Mouse (Mus musculus) midbrain, embryonic 15.5 days (tissue): ENCODE results near the gene Mier2. TPM values are rescaled to one million over a fixed set of nuclear protein-coding genes. Genes with fewer than 3 reads are reported as not detected.

Experiments used
- ATAC-seq: fragments of 200-750 bp; cut with Nextera tagmentation; replicated peaks from 2 replicates; pipeline ENCODE4 v1.8.0; 2017; ENCODE audit warnings: moderate TSS enrichment
- H3K27ac ChIP-seq: fragments of 300-500 bp; sonication (generic); 2 replicates; pipeline ENCODE4 v1.5.1; 2015; ENCODE audit warnings: mild to moderate bottlenecking, inconsistent platforms
- H3K27me3 ChIP-seq: fragments of 300-500 bp; sonication (generic); replicated peaks from 2 replicates; pipeline ENCODE4 v1.6.1; 2015; ENCODE audit warnings: inconsistent platforms
- H3K36me3 ChIP-seq: fragments of 300-500 bp; sonication (generic); replicated peaks from 2 replicates; pipeline ENCODE4 v1.6.1; 2015; ENCODE audit warnings: inconsistent platforms
- H3K4me1 ChIP-seq: fragments of 300-500 bp; sonication (generic); 2 replicates; pipeline ENCODE4 v1.6.1; 2015; ENCODE audit warnings: inconsistent platforms
- H3K4me2 ChIP-seq: fragments of 300-500 bp; sonication (generic); 2 replicates; pipeline ENCODE4 v1.6.1; 2015; ENCODE audit warnings: inconsistent platforms, mild to moderate bottlenecking, moderate library complexity
- H3K4me3 ChIP-seq: fragments of 300-500 bp; sonication (generic); 2 replicates; pipeline ENCODE4 v1.5.1; 2015; ENCODE audit warnings: mild to moderate bottlenecking, inconsistent platforms
- H3K9ac ChIP-seq: fragments of 300-500 bp; sonication (generic); 2 replicates; pipeline ENCODE4 v1.6.1; 2015; ENCODE audit warnings: mild to moderate bottlenecking, inconsistent platforms
- H3K9me3 ChIP-seq: fragments of 300-500 bp; sonication (generic); 2 replicates; pipeline ENCODE4 v1.6.1; 2016; ENCODE audit warnings: inconsistent platforms
- WGBS: fragments of 180-500 bp; shearing (Covaris S2); methylation state at CpG from one replicate; pipeline ENCODE4 v1.1.7; 2015; ENCODE audit warnings: mixed read lengths; 5-methylcytosine and 5-hydroxymethylcytosine counted together
- microRNA-seq: library from miRNA; unstranded; fragments of <30 nt; microRNA quantifications from one replicate; pipeline ENCODE4, GENCODE M21; 2016
- polyA plus RNA-seq: library from polyadenylated mRNA; unstranded; fragments of >200 nt; fragmentation: Nextera tagmentation; extraction: Ambion mirVana; gene quantifications from 2 replicates; pipeline ENCODE4 v1.2.1, GENCODE M21; 2015

The Mier2 gene
- polyA plus RNA-seq, 1 experiment from 2014 or later = 70.4 TPM

- 92% methylated on average over 8 of the region's 8 CpGs for WGBS
- no peak for ATAC-seq
- H3K4me3 ChIP-seq = no peak overlapping the region
Measured at GRCm38 (mm10) chr10:79525456-79526325, 29.3 kb downstream of the Mier2 start.

GRCm38 (mm10) chr10:79524433-79524832 lies 30.6 kb downstream of the Mier2 start:
- no peaks in the 10 kb centered on the region for H3K9me3 ChIP-seq
- no peak overlapping the region for H3K4me3 ChIP-seq
- 76% methylated on average over 1 of the region's 1 CpGs for WGBS
- no peaks in the 10 kb centered on the region for H3K36me3 ChIP-seq
- H3K9ac ChIP-seq = no peak overlapping the region
- ATAC-seq = no peak
- no peaks in the 10 kb centered on the region for H3K27me3 ChIP-seq
- H3K4me2 ChIP-seq = no peak overlapping the region
- H3K4me1 ChIP-seq = no peaks in the 10 kb centered on the region
- H3K27ac ChIP-seq = no peak overlapping the region

More at GRCm38 (mm10) chr10:79525456-79526325, 29.3 kb downstream of the Mier2 start:
- Histone ChIP-seq H3K9me3 (no peaks in the 10 kb centered on the region), H3K27ac (no peak overlapping the region), H3K27me3 (no peaks in the 10 kb centered on the region), H3K36me3 (no peaks in the 10 kb centered on the region), H3K4me1 (no peaks in the 10 kb centered on the region), H3K4me2 (no peak overlapping the region), H3K9ac (no peak overlapping the region)

- WGBS = 90% methylated on average over 2 of the region's 2 CpGs
- Histone ChIP-seq H3K36me3 (no peaks in the 10 kb centered on the region), H3K9ac (no peak overlapping the region), H3K9me3 (no peaks in the 10 kb centered on the region), H3K4me2 (no peak overlapping the region), H3K27ac (no peak overlapping the region), H3K27me3 (no peaks in the 10 kb centered on the region), H3K4me1 (no peaks in the 10 kb centered on the region), H3K4me3 (no peak overlapping the region)
- no peak for ATAC-seq
Measured at GRCm38 (mm10) chr10:79506709-79507108, 48.3 kb downstream of the Mier2 start.

- Histone ChIP-seq H3K4me2 (no peak overlapping the region), H3K27me3 (no peaks in the 10 kb centered on the region), H3K36me3 (no peaks in the 10 kb centered on the region), H3K9ac (no peak overlapping the region), H3K4me1 (no peaks in the 10 kb centered on the region), H3K27ac (no peak overlapping the region), H3K9me3 (no peaks in the 10 kb centered on the region), H3K4me3 (no peak overlapping the region)
- 68% methylated on average over 6 of the region's 6 CpGs for WGBS
- no peak for ATAC-seq
Measured at GRCm38 (mm10) chr10:79502830-79503644, 52.0 kb downstream of the Mier2 start.

- 73% methylated on average over 2 of the region's 2 CpGs for WGBS
- no peak for ATAC-seq
- H3K4me3 ChIP-seq = no peak overlapping the region
- H3K4me2 ChIP-seq = no peak overlapping the region
- H3K27ac ChIP-seq = no peak overlapping the region
- H3K9me3 ChIP-seq = no peaks in the 10 kb centered on the region
- H3K36me3 ChIP-seq = no peaks in the 10 kb centered on the region
- H3K4me1 ChIP-seq = no peaks in the 10 kb centered on the region
- H3K27me3 ChIP-seq = no peaks in the 10 kb centered on the region
- H3K9ac ChIP-seq = no peak overlapping the region
Measured at GRCm38 (mm10) chr10:79496701-79497288, 58.2 kb downstream of the Mier2 start.

GRCm38 (mm10) chr10:79495886-79496285 lies 59.1 kb downstream of the Mier2 start:
- H3K27me3 ChIP-seq = no peaks in the 10 kb centered on the region
- H3K9me3 ChIP-seq = no peaks in the 10 kb centered on the region
- H3K4me2 ChIP-seq = no peak overlapping the region
- H3K4me1 ChIP-seq = no peaks in the 10 kb centered on the region
- no peak for ATAC-seq
- 66% methylated on average over 3 of the region's 3 CpGs for WGBS
- H3K9ac ChIP-seq = no peak overlapping the region
- no peak overlapping the region for H3K4me3 ChIP-seq
- no peak overlapping the region for H3K27ac ChIP-seq
- no peaks in the 10 kb centered on the region for H3K36me3 ChIP-seq

Small RNAs within 50 kb of the gene (microRNA-seq; reads per million reads assigned to microRNA genes)
- gene Mir6909 = not detected

Other genes with a start within 250 kb of the Mier2 start
- gene Vmn2r82, start 198.7 kb downstream of the Mier2 start, polyA plus RNA-seq = not detected in 2 replicates
- 0.08 TPM in 1 of 2 replicates, not detected in the other for gene Vmn2r83, start 86.5 kb downstream of the Mier2 start, polyA plus RNA-seq
- 16.9 and 19.7 TPM in 2 replicates for gene Plpp2, start 21.4 kb downstream of the Mier2 start, polyA plus RNA-seq
- not detected in 2 replicates for gene Theg, start 32.1 kb upstream of the Mier2 start, polyA plus RNA-seq
- 0.49 and 0.95 TPM in 2 replicates for gene C2cd4c, start 58.8 kb upstream of the Mier2 start, polyA plus RNA-seq
- gene Shc2, start 82.7 kb upstream of the Mier2 start, polyA plus RNA-seq = 27.9 and 30.1 TPM in 2 replicates
- gene Odf3l2, start 90.5 kb upstream of the Mier2 start, polyA plus RNA-seq = 0.41 and 0.44 TPM in 2 replicates
- gene Madcam1, start 109.4 kb upstream of the Mier2 start, polyA plus RNA-seq = 0.79 and 1.1 TPM in 2 replicates
- 99.8 and 105 TPM in 2 replicates for gene Tpgs1, start 114.2 kb upstream of the Mier2 start, polyA plus RNA-seq
- 88.8 and 91.6 TPM in 2 replicates for gene Cdc34, start 127.0 kb upstream of the Mier2 start, polyA plus RNA-seq
- 1.7 and 2.2 TPM in 2 replicates for gene Gzmm, start 133.8 kb upstream of the Mier2 start, polyA plus RNA-seq
- gene Bsg, start 149.3 kb upstream of the Mier2 start, polyA plus RNA-seq = 819 and 876 TPM in 2 replicates
- 1.3 and 1.7 TPM in 2 replicates for gene Hcn2, start 161.4 kb upstream of the Mier2 start, polyA plus RNA-seq
- gene Polrmt, start 191.4 kb upstream of the Mier2 start, polyA plus RNA-seq = 48.3 and 50.6 TPM in 2 replicates
- gene Fgf22, start 199.9 kb upstream of the Mier2 start, polyA plus RNA-seq = 1.4 and 1.6 TPM in 2 replicates
- gene Rnf126, start 211.8 kb upstream of the Mier2 start, polyA plus RNA-seq = 109 and 117 TPM in 2 replicates
- 1.9 and 2.0 TPM in 2 replicates for gene Fstl3, start 222.1 kb upstream of the Mier2 start, polyA plus RNA-seq
- gene Prss57, start 235.8 kb upstream of the Mier2 start, polyA plus RNA-seq = 0.17 TPM in 1 of 2 replicates, not detected in the other
- 337 and 348 TPM in 2 replicates for gene Palm, start 238.4 kb upstream of the Mier2 start, polyA plus RNA-seq